Mouse (Mus musculus) gastrocnemius, adult 2 months (tissue): ENCODE data around the gene Rasa2. TPM values are rescaled to one million over a fixed set of nuclear protein-coding genes. Genes with fewer than 3 reads are reported as not detected.

Source experiments
- DNase-seq: peaks from one replicate; pipeline ENCODE4 v3.0.0; 2022
- H3K27ac ChIP-seq: fragments of 200-600 bp; 2 replicates; pipeline ENCODE4 v1.8.1; 2022; ENCODE audit warnings: mild to moderate bottlenecking
- H3K4me3 ChIP-seq: fragments of 200-600 bp; 2 replicates; pipeline ENCODE4 v1.8.1; 2022; ENCODE audit warnings: mild to moderate bottlenecking, moderate library complexity
- CTCF ChIP-seq: fragments of 200-600 bp; IDR thresholded peaks from 2 replicates; pipeline ENCODE4 v1.8.1; 2022; ENCODE audit warnings: antibody characterized with exemption, mild to moderate bottlenecking, moderate library complexity
- intact Hi-C: fragments of 180-260 bp; cut with DNase I; formaldehyde crosslinking; loops from one replicate; pipeline ENCODE4 v1.15.1; 2025
- total RNA-seq, 2 experiments: library from RNA; stranded (reverse); gene quantifications; 2 replicates each; pipeline ENCODE4 v1.2.3; 2021

Rasa2 gene
- total RNA-seq, 2 experiments from 2014 or later, result 3.2 to 3.6 TPM

GRCm38 (mm10) chr9:96611693-96612293 lies 19.6 kb downstream of the Rasa2 start:
- Histone ChIP-seq H3K27ac (no peak overlapping the region), H3K4me3 (no peak overlapping the region)
- DNase-seq, result no peak
- no peak for TF ChIP-seq CTCF
- intact Hi-C loops, result no loop called here

GRCm38 (mm10) chr9:96610813-96611212 lies 20.6 kb downstream of the Rasa2 start:
- no peak for TF ChIP-seq CTCF
- no peak for DNase-seq
- Histone ChIP-seq H3K4me3 (no peak overlapping the region), H3K27ac (no peak overlapping the region)
- intact Hi-C loops, result no loop called here

GRCm38 (mm10) chr9:96603416-96603815 lies 28.0 kb downstream of the Rasa2 start:
- no peak overlapping the region for H3K27ac ChIP-seq
- no peak for DNase-seq
- no peak overlapping the region for H3K4me3 ChIP-seq
- TF ChIP-seq CTCF, result no peak
- intact Hi-C loops, result no loop called here

- H3K27ac ChIP-seq, result no peak overlapping the region
- intact Hi-C loops, result no loop called here
- no peak for DNase-seq
- no peak for TF ChIP-seq CTCF
- no peak overlapping the region for H3K4me3 ChIP-seq
Observed at GRCm38 (mm10) chr9:96597899-96598298, 33.5 kb downstream of the Rasa2 start.

- no peak for TF ChIP-seq CTCF
- intact Hi-C loops, result no loop called here
- H3K27ac ChIP-seq, result no peak overlapping the region
- DNase-seq, result no peak
- H3K4me3 ChIP-seq, result no peak overlapping the region
Observed at GRCm38 (mm10) chr9:96592670-96593600, 38.5 kb downstream of the Rasa2 start.

GRCm38 (mm10) chr9:96589346-96589745 lies 42.1 kb downstream of the Rasa2 start:
- H3K27ac ChIP-seq, result no peak overlapping the region
- intact Hi-C loops, result no loop called here
- no peak for TF ChIP-seq CTCF
- no peak for DNase-seq
- H3K4me3 ChIP-seq, result no peak overlapping the region

GRCm38 (mm10) chr9:96583496-96583895 lies 47.9 kb downstream of the Rasa2 start:
- Histone ChIP-seq H3K27ac (no peak overlapping the region), H3K4me3 (no peak overlapping the region)
- DNase-seq, result no peak
- intact Hi-C loops, result no loop called here
- no peak for TF ChIP-seq CTCF

GRCm38 (mm10) chr9:96583076-96583475 lies 48.3 kb downstream of the Rasa2 start:
- intact Hi-C loops, result no loop called here
- no peak for DNase-seq
- TF ChIP-seq CTCF, result no peak
- Histone ChIP-seq H3K27ac (no peak overlapping the region), H3K4me3 (no peak overlapping the region)

- DNase-seq, result no peak
- Histone ChIP-seq H3K4me3 (no peak overlapping the region), H3K27ac (no peak overlapping the region)
- TF ChIP-seq CTCF, result no peak
- intact Hi-C loops, result no loop called here
Observed at GRCm38 (mm10) chr9:96578190-96578589, 53.2 kb downstream of the Rasa2 start.

GRCm38 (mm10) chr9:96577674-96578073 lies 53.7 kb downstream of the Rasa2 start:
- no peak for DNase-seq
- intact Hi-C loops, result no loop called here

GRCm38 (mm10) chr9:96573252-96573651 lies 58.2 kb downstream of the Rasa2 start:
- Histone ChIP-seq H3K27ac (no peak overlapping the region), H3K4me3 (no peak overlapping the region)
- intact Hi-C loops, result loop anchor here (1.0 to 5.0 kb wide), 2 partner anchors 99 to 245 kb away; no protein-coding TSS in a partner anchor
- peak; percentile 99 for TF ChIP-seq CTCF
- no peak for DNase-seq

More at GRCm38 (mm10) chr9:96577674-96578073, 53.7 kb downstream of the Rasa2 start:
- Histone ChIP-seq H3K27ac (no peak overlapping the region), H3K4me3 (no peak overlapping the region)
- TF ChIP-seq CTCF, result no peak

- intact Hi-C loops, result loop anchor here (1.0 to 5.0 kb wide), 2 partner anchors 100 to 246 kb away; no protein-coding TSS in a partner anchor
- Histone ChIP-seq H3K4me3 (no peak overlapping the region), H3K27ac (no peak overlapping the region)
- no peak for DNase-seq
- no peak for TF ChIP-seq CTCF
Observed at GRCm38 (mm10) chr9:96572754-96573153, 58.7 kb downstream of the Rasa2 start.

- intact Hi-C loops, result no loop called here
- DNase-seq, result no peak
- TF ChIP-seq CTCF, result no peak
- Histone ChIP-seq H3K4me3 (no peak overlapping the region), H3K27ac (no peak overlapping the region)
Observed at GRCm38 (mm10) chr9:96566470-96566996, 64.9 kb downstream of the Rasa2 start.
